Mouse (Mus musculus): ENCODE measurements around the gene Rfx7. TPM values are rescaled to one million over a fixed set of nuclear protein-coding genes. Genes with fewer than 3 reads are reported as not detected.
"Not testable (repeated sequence)": the region's sequence is repeated elsewhere in the genome, so short reads cannot be mapped to it uniquely, and the experiment has no call there.

The Rfx7 gene
- total RNA-seq, 2 experiments from 2014 or later, result 18.9 to 19.2 TPM

DNA sequence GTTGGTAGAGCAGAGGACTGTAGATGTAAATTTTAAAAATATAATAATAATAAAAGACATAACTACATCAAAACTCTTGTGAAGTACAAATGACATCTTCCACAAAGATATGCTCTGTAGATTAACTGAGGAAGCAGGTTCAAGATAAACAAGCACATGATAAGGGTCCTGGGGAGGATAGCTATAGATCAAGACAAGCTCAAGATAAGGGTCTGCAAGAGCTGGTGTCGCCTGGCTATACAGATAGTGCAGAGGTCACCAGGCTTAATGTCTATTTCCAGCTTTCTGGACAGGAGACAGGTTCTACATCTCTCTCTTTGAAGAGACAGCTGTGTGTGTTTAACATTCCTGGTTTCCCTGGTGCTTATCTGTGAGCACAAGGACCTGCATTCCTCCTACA is 100.2 kb downstream of the Rfx7 start:
- intact Hi-C loops (cut with DNase I), result no loop called here
- no peak for TF ChIP-seq CTCF (IDR thresholded peaks at IDR 0.05)
- H3K27ac ChIP-seq, result no peak overlapping the region
- H3K4me3 ChIP-seq, result no peak overlapping the region
- DNase-seq, result no peak

DNA sequence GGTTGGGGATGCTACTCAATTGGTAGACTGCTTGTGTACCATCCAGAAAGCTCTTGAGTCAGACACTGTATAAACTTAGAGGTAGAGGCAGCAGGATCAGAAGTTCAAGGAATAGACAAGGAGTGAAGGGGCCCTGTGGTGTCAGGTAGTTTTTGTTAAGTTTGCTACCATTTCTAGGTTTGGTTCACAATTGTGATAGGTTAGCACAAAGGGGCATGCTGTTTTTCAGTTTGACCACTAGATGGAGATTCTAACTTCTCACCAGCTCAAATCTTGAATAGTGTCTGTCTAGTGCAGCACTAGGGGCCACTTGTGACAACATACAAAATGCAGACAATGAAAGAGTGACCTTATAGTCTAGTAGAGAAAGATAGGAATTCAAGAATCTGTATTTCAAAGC is 103.1 kb downstream of the Rfx7 start:
- no peak for DNase-seq
- intact Hi-C loops (cut with DNase I), result loop anchor here (1.0 kb wide), 1 partner anchor 37 kb away; no protein-coding TSS in a partner anchor
- TF ChIP-seq CTCF (IDR thresholded peaks at IDR 0.05), result peak; percentile 87
- peak overlapping the region; percentile 35; the same call in 1 of the 2 replicates for H3K27ac ChIP-seq
- H3K4me3 ChIP-seq, result no peak overlapping the region

DNA sequence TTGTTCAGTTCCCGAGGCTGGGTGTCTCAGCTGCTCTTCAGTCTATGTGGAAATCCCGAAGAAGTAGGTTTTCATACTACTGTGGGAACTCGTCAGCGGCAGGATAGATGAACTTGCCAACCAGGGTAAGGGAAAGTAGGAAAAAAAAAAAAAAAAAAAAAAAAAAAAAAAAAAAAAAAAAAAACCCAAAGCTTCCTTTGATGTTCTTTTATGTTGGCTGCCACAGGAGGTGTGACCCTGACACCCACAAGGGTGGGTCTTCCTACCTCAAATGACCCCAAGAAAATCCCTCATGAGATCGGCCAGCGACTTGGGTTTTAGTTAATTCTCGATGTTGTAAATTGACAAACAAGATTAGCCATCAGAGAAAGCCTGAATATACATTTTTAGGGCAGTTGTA is 104.5 kb downstream of the Rfx7 start:
- no peak for DNase-seq
- Histone ChIP-seq H3K4me3 (no peak overlapping the region), H3K27ac (no peak overlapping the region)
- intact Hi-C loops (cut with DNase I), result no loop called here
- TF ChIP-seq CTCF (IDR thresholded peaks at IDR 0.05), result no peak

DNA sequence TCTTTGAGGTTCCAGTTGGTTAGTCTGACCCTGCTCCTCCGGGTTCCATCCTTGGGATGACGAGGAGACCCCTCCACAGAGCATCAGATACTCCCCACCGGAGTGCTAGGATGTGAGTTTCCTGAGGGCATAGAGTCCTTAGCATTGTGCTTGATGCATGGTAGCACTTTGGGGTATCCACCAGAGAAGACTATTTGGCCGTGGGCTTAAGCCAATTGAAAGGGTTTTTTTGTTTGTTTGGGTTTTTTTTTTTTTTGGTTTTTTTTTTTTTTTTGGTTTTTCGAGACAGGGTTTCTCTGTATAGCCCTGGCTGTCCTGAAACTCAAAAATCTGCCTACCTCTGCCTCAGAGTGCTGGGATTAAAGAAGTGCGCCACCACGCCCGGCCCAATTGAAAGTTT is 105.2 kb downstream of the Rfx7 start:
- intact Hi-C loops (cut with DNase I), result no loop called here
- no peak for DNase-seq
- Histone ChIP-seq H3K27ac (no peak overlapping the region), H3K4me3 (no peak overlapping the region)
- no peak for TF ChIP-seq CTCF (IDR thresholded peaks at IDR 0.05)

DNA sequence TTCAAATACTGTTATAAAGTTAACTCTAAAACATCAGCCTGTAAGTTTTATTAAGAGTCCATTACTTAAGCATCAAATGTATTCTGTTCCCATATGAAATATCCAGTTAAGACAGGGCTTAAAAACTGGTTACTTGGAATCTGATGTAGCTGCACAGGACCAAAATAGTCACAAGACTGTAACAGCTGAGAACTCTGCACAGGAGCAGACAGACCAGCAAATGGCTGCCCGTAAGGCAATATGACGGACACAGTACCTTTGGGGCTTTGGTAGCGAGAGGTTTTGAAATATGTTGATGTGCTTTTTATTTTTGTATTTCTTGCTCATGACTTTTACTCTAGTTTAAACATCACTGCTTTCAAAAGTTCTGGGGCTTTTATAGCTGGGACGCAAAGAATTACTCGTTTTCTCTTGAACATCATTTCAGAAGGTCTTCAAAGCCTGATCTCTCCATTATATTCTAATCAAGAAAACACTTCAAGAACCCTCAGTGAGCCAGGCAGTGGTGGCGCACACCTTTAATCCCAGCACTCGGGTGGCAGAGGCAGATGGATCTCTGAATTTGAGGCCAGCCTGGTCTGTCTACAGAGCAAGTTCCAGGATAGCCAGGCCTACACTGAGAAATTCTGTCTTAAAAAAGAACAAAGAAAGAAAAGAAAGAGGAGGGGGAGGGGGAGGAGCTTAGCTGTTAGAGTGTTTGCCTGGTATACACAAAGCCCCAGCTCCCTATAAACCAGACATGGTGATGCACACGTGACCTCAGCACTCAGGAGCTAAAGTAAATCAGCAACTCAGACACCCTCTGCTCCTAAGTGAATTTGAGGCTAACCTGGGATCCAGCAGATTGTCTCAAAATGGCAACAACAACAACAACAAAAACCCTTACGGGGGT is 107.2 kb downstream of the Rfx7 start:
- peak overlapping the region; percentile 68 for H3K4me3 ChIP-seq
- intact Hi-C loops (cut with DNase I), result no loop called here
- peak overlapping the region; percentile 98 for H3K27ac ChIP-seq
- DNase-seq, result peak; percentile 41
- TF ChIP-seq CTCF (IDR thresholded peaks at IDR 0.05), result no peak

DNA sequence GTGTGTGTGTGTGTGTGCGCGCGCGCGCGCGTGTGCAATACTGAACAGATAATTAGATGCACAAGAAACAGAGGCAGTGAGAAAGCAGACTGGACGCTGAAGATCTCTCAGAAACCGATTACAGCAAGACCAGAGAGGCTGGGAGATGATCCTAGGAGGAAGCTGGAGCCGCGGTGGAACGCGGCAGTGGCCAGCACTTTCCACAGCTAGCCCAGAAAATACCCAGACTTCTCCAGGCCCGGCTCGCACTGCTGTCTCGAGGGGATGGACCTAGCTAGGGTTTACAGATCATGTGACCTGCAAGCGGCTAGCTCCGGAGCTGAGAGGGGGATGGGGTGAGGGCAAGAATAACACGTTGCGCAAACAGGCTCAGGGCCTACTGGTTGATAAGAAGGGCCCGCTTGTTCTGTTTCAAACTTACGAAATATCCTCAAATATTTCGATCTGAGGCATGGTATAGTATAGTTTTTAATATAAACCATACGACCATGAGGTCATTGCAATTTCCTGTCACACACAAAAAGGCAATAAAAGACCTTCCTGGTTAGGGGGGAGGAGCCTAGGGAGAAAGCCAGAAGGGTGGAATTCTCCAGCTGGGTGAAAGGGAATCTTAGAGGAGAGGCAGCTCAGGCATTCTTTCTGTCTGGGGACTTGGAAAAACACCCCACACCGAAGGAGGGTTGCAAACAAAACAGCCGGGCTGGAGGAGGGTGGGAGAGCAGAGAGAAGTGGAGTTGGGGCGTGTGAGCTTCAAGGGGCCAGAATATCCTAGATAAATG is 108.0 kb downstream of the Rfx7 start:
- DNase-seq, result peak; percentile 94
- no peak for TF ChIP-seq CTCF (IDR thresholded peaks at IDR 0.05)
- Histone ChIP-seq H3K4me3 (peak overlapping the region; percentile 68), H3K27ac (peak overlapping the region; percentile 98)
- intact Hi-C loops (cut with DNase I), result loop anchor here (2.0 kb wide), 1 partner anchor 23 kb away; the partner anchor contains the start of gene Nedd4

DNA sequence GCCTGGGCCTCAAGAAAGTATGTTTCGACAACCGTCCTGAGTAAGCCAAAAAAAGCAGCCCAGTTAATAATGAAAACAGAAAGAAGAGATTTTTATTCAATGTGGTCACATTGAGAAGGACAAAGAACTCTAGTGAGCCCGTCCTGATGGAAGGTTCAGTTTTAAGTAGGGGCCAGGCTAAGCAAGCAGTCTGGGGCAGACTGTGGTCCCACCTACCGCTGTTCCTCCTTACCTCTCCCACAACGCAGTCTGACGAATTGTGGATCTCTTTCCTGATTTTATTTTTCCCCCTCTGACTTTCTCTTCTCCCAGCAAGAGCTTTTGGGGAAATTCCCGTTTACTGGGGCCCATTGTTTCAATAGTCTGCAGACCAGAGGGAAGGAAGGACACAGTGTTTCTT is 108.6 kb downstream of the Rfx7 start:
- DNase-seq, result no peak
- no peak for TF ChIP-seq CTCF (IDR thresholded peaks at IDR 0.05)
- Histone ChIP-seq H3K4me3 (peak overlapping the region; percentile 68), H3K27ac (peak overlapping the region; percentile 98)
- intact Hi-C loops (cut with DNase I), result loop anchor here (2.0 kb wide), 1 partner anchor 22 kb away; the partner anchor contains the start of gene Nedd4

DNA sequence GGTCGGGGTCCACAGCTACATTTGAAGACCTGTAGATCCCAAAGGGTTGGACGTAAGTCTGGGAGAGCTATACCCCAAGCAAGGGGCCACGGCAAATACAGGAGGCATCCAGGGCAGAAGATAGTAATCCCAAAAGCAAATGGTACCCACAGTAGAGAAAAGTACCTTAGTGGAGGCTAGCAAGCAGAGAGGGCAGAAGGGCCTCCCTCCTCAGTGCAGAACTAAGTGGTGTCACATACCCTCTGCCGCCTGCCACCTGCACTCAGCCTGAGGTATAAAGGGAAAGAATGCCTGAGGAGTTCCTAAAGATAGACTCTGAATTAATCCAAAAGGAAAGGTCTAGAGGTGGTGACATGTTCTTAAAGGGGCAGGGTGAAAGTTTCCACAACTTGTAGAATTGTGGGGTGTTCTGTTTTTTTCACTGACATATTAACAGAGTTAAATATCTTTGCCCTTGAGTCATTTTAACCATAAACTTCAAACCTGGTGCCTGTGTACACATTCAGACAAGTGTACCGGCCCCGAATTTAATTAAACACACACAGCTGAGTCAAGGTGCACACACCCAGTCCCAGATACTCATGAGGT is 109.1 kb downstream of the Rfx7 start:
- Histone ChIP-seq H3K27ac (peak overlapping the region; percentile 98), H3K4me3 (peak overlapping the region; percentile 68)
- intact Hi-C loops (cut with DNase I), result loop anchor here (2.0 kb wide), 1 partner anchor 22 kb away; the partner anchor contains the start of gene Nedd4
- no peak for TF ChIP-seq CTCF (IDR thresholded peaks at IDR 0.05)
- peak; percentile 82 for DNase-seq

DNA sequence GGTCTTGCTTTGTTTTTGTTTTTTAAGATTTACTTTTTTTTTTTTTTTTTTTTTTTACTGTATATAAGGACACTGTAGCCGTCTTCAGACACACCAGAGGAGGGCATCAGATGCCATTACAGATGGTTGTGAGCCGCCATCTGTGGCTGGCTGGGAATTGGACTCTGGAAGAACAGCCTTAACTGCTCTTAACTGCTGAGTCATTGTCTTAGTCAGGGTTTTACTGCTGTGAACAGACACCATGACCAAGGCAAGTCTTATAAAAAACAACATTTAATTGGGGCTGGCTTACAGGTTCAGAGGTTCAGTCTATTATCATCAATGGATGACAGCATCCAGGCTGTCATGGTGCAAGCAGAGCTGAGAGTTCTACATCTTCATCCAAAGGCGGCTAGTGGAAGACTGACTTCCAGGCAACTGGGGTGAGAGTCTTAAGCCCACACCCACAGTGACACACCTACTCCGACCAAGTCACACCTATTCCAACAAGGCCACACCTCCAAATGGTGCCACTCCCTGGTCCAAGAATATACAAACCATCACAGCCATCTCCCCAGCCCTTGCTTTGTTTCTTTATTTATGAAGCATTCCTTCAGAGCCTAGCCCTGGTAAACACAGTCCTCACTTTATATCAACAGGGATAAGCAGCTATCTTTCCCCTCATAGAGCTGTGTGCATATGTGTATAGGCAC is 110.9 kb downstream of the Rfx7 start:
- peak overlapping the region; percentile 98 for H3K27ac ChIP-seq
- intact Hi-C loops (cut with DNase I); DNase-seq; H3K4me3 ChIP-seq: not testable (repeated sequence)

DNA sequence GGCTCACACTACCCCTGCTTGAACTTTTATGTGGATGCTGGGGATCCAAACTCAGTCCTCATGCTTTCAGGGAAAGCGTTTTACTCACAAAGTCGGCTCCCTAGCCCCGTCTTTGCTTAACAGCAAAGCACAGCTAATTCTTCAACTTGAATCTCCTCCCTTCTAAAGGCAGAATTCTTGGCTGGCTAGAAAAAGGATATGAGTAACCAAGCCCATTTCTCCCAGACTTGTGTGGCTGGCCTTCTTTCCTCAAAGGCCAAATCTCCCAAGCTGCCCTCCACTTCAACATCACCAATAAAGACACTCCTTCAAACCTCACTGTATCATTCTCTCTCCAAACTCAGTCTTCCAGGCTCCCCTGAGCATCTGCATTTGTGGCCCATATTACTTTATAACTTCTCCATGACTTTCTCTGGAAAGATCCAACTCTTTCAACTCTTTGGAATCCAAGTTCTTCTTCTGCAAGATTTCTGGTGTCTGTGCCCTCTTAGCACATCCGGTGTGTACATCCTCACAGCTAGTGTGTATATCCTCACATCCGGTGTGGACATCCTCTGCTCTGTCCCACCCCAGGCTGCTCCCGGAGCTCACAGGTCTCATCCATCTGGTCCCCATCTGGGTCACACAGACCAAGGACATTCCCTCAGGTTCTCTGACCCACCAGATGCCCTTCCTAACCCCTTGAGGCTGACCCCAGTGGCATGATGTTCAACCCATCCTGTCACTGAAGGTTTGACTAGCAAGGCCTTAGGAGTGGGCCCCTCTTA is 111.8 kb downstream of the Rfx7 start:
- no peak overlapping the region for H3K4me3 ChIP-seq
- intact Hi-C loops (cut with DNase I), result no loop called here
- no peak for DNase-seq
- no peak for TF ChIP-seq CTCF (IDR thresholded peaks at IDR 0.05)
- H3K27ac ChIP-seq, result peak overlapping the region; percentile 98

DNA sequence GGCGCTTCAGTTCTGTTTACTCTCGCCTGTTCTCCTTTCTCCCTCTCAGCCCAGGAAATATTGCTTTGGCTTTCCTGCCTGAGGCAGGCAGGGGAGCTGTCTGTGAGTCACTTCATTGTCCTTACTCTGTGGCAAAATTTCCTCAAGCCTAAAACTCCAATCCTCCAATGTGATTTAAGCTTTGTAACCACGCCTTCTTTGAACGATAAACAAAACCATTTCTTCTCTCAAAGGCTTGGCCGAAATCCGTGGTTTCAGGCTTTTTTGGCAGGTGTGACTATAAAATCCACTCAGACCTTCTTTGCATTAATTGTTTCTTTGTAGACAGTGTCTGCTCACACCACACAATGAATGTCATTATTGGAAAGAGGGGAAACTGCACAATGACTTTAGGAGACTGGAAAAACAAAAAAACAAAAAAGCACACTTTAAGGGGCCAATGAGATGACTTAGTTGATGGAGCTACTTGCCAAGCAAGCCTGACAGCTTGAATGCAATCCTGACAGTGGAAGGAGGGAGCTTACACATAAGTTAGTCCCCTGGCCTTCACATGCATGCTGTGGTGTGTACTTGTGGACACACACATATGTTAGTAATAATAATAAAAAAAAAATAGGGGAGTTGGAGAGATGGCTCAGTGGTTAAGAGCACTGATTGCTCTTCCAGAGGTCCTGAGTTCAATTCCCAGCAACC is 112.5 kb downstream of the Rfx7 start:
- no peak for DNase-seq
- H3K27ac ChIP-seq, result peak overlapping the region; percentile 98
- no peak for TF ChIP-seq CTCF (IDR thresholded peaks at IDR 0.05)
- intact Hi-C loops (cut with DNase I), result no loop called here
- no peak overlapping the region for H3K4me3 ChIP-seq

Data from gastrocnemius, adult 2 months (tissue).